Mouse (Mus musculus): ENCODE measurements at regions not wholly inside any gene's neighbourhood (a gene's known extent, or its start where the extent isn't known, plus 50 kb on each side); places are given as distances from the start of the nearest gene placed in this dataset.

- WGBS = 78% methylated on average over 2 of the region's 2 CpGs
- no peak overlapping the region for H3K27ac ChIP-seq
- no peaks in the 10 kb centered on the region for H3K4me1 ChIP-seq
- no peaks in the 10 kb centered on the region for H3K9me3 ChIP-seq
- H3K4me3 ChIP-seq = no peak overlapping the region
- no peaks in the 10 kb centered on the region for H3K36me3 ChIP-seq
- no peak for DNase-seq (ENCODE audit: low spot score)
- no peaks in the 10 kb centered on the region for H3K27me3 ChIP-seq (ENCODE audit: insufficient read depth, poor library complexity, severe bottlenecking)
Measured at GRCm38 (mm10) chr3:157477731-157478130, 56.2 kb upstream of the Zranb2 start.

Data from heart, embryonic 10.5 days (tissue).